Mouse (Mus musculus) intestine, embryonic 15.5 days (tissue): Measurements from ENCODE around the gene Mapk3. TPM values are rescaled to one million over a fixed set of nuclear protein-coding genes. Genes with fewer than 3 reads are reported as not detected.

Experiments
- ATAC-seq: fragments of 200-750 bp; cut with Nextera tagmentation; 2 replicates; pipeline ENCODE4 v1.8.0; 2017; ENCODE audit warnings: moderate TSS enrichment, moderate library complexity
- H3K27ac ChIP-seq: fragments of 300-500 bp; sonication (generic); 2 replicates; pipeline ENCODE4 v1.5.1; 2015; ENCODE audit warnings: mild to moderate bottlenecking, inconsistent platforms
- H3K27me3 ChIP-seq: fragments of 300-500 bp; sonication (generic); replicated peaks from 2 replicates; pipeline ENCODE4 v1.6.1; 2015; ENCODE audit warnings: inconsistent platforms
- H3K36me3 ChIP-seq: fragments of 300-500 bp; sonication (generic); 2 replicates; pipeline ENCODE4 v1.6.1; 2015; ENCODE audit warnings: inconsistent platforms
- H3K4me1 ChIP-seq: fragments of 300-500 bp; sonication (generic); replicated peaks from 2 replicates; pipeline ENCODE4 v1.6.1; 2015; ENCODE audit warnings: inconsistent platforms
- H3K4me2 ChIP-seq: fragments of 300-500 bp; sonication (generic); replicated peaks from 2 replicates; pipeline ENCODE4 v1.6.1; 2015; ENCODE audit warnings: mild to moderate bottlenecking, inconsistent platforms
- H3K4me3 ChIP-seq: fragments of 300-500 bp; sonication (generic); replicated peaks from 2 replicates; pipeline ENCODE4 v1.5.1; 2015; ENCODE audit warnings: inconsistent platforms
- H3K9ac ChIP-seq: fragments of 300-500 bp; sonication (generic); 2 replicates; pipeline ENCODE4 v1.6.1; 2015; ENCODE audit warnings: inconsistent platforms
- H3K9me3 ChIP-seq: fragments of 300-500 bp; sonication (generic); 2 replicates; pipeline ENCODE4 v1.6.1; 2016; ENCODE audit warnings: inconsistent platforms
- WGBS: fragments of 180-500 bp; shearing (Covaris S2); methylation state at CpG from one replicate; pipeline ENCODE4 v1.1.7; 2015; 5-methylcytosine and 5-hydroxymethylcytosine counted together
- polyA plus RNA-seq: library from polyadenylated mRNA; unstranded; fragments of >200 nt; fragmentation: Nextera tagmentation; extraction: Ambion mirVana; gene quantifications from 2 replicates; pipeline ENCODE4 v1.2.1, GENCODE M21; 2015

Gene Mapk3
- polyA plus RNA-seq, 1 experiment from 2014 or later, result 109 TPM

GRCm38 (mm10) chr7:126800269-126801056, 41.1 kb downstream of the Mapk3 start:
- H3K4me3 ChIP-seq, result peak overlapping the region; percentile 83
- H3K9me3 ChIP-seq, result no peaks in the 10 kb centered on the region
- H3K9ac ChIP-seq, result peak overlapping the region; percentile 68
- peak overlapping the region; percentile 99 for H3K27ac ChIP-seq
- ATAC-seq, result no peak
- H3K4me1 ChIP-seq, result peaks cover 31% of the 10 kb centered on the region
- peaks cover 19% of the 10 kb centered on the region for H3K36me3 ChIP-seq
- H3K4me2 ChIP-seq, result peak overlapping the region; percentile 80
- H3K27me3 ChIP-seq, result no peaks in the 10 kb centered on the region
- WGBS, result 51% methylated on average over 5 of the region's 5 CpGs

- H3K27me3 ChIP-seq, result no peaks in the 10 kb centered on the region
- H3K4me1 ChIP-seq, result peaks cover 31% of the 10 kb centered on the region
- H3K36me3 ChIP-seq, result peaks cover 14% of the 10 kb centered on the region
- H3K9me3 ChIP-seq, result no peaks in the 10 kb centered on the region
- ATAC-seq, result no peak
- no peak overlapping the region for H3K4me2 ChIP-seq
- H3K4me3 ChIP-seq, result no peak overlapping the region
- H3K27ac ChIP-seq, result no peak overlapping the region
- no peak overlapping the region for H3K9ac ChIP-seq
- 93% methylated on average over 16 of the region's 16 CpGs for WGBS
These were observed 41.6 kb downstream of the Mapk3 start for GRCm38 (mm10) chr7:126801057-126801422.

GRCm38 (mm10) chr7:126802134-126802889, 42.9 kb downstream of the Mapk3 start:
- ATAC-seq, result no peak

GRCm38 (mm10) chr7:126803181-126803580, 43.8 kb downstream of the Mapk3 start:
- no peak overlapping the region for H3K4me3 ChIP-seq
- H3K4me1 ChIP-seq, result peaks cover 22% of the 10 kb centered on the region
- H3K27me3 ChIP-seq, result no peaks in the 10 kb centered on the region
- H3K27ac ChIP-seq, result 0 out of 2 replicates have a peak overlapping the region, but pooled peaks have one; percentile 13
- no peaks in the 10 kb centered on the region for H3K9me3 ChIP-seq
- WGBS, result 67% methylated on average over 6 of the region's 6 CpGs
- H3K36me3 ChIP-seq, result 0 out of 2 replicates have a peak, but pooled peaks cover 2% of the 10 kb centered on the region
- H3K9ac ChIP-seq, result no peak overlapping the region
- no peak overlapping the region for H3K4me2 ChIP-seq
- ATAC-seq, result no peak

More at GRCm38 (mm10) chr7:126802134-126802889, 42.9 kb downstream of the Mapk3 start:
- Histone ChIP-seq H3K9ac (no peak overlapping the region), H3K4me3 (no peak overlapping the region), H3K9me3 (no peaks in the 10 kb centered on the region), H3K27ac (no peak overlapping the region), H3K4me2 (no peak overlapping the region), H3K36me3 (0 out of 2 replicates have a peak, but pooled peaks cover 2% of the 10 kb centered on the region), H3K4me1 (peaks cover 19% of the 10 kb centered on the region), H3K27me3 (no peaks in the 10 kb centered on the region)
- WGBS, result 85% methylated on average over 11 of the region's 11 CpGs

- peaks cover 28% of the 10 kb centered on the region for H3K4me1 ChIP-seq
- no peak for ATAC-seq
- H3K27me3 ChIP-seq, result no peaks in the 10 kb centered on the region
- H3K9ac ChIP-seq, result no peak overlapping the region
- 0 out of 2 replicates have a peak overlapping the region, but pooled peaks have one; percentile 13 for H3K27ac ChIP-seq
- no peak overlapping the region for H3K4me3 ChIP-seq
- 0 out of 2 replicates have a peak, but pooled peaks cover 2% of the 10 kb centered on the region for H3K36me3 ChIP-seq
- H3K4me2 ChIP-seq, result no peak overlapping the region
- no peaks in the 10 kb centered on the region for H3K9me3 ChIP-seq
These were observed 44.4 kb downstream of the Mapk3 start for GRCm38 (mm10) chr7:126803751-126804150.

- H3K4me3 ChIP-seq, result no peak overlapping the region
- WGBS, result 66% methylated on average over 6 of the region's 6 CpGs
- no peak overlapping the region for H3K4me2 ChIP-seq
- no peaks in the 10 kb centered on the region for H3K27me3 ChIP-seq
- H3K36me3 ChIP-seq, result 0 out of 2 replicates have a peak, but pooled peaks cover 2% of the 10 kb centered on the region
- no peaks in the 10 kb centered on the region for H3K9me3 ChIP-seq
- peaks cover 15% of the 10 kb centered on the region for H3K4me1 ChIP-seq
- H3K9ac ChIP-seq, result no peak overlapping the region
- no peak overlapping the region for H3K27ac ChIP-seq
- ATAC-seq, result no peak
These were observed 47.6 kb downstream of the Mapk3 start for GRCm38 (mm10) chr7:126806956-126807355.

GRCm38 (mm10) chr7:126807405-126807804, 48.0 kb downstream of the Mapk3 start:
- Histone ChIP-seq H3K9me3 (no peaks in the 10 kb centered on the region), H3K27me3 (no peaks in the 10 kb centered on the region), H3K4me1 (peaks cover 15% of the 10 kb centered on the region), H3K4me3 (no peak overlapping the region), H3K27ac (no peak overlapping the region), H3K9ac (no peak overlapping the region), H3K36me3 (0 out of 2 replicates have a peak, but pooled peaks cover 2% of the 10 kb centered on the region), H3K4me2 (peak overlapping the region; percentile 85)
- no peak for ATAC-seq
- 65% methylated on average over 4 of the region's 4 CpGs for WGBS

GRCm38 (mm10) chr7:126808703-126809455, 49.5 kb downstream of the Mapk3 start:
- Histone ChIP-seq H3K4me2 (peak overlapping the region; percentile 85), H3K27ac (peak overlapping the region; percentile 74), H3K27me3 (no peaks in the 10 kb centered on the region), H3K9ac (peak overlapping the region; percentile 76), H3K4me1 (peaks cover 15% of the 10 kb centered on the region), H3K36me3 (0 out of 2 replicates have a peak, but pooled peaks cover 2% of the 10 kb centered on the region), H3K4me3 (peak overlapping the region; percentile 63), H3K9me3 (no peaks in the 10 kb centered on the region)
- under 1% methylated on average over 43 of the region's 43 CpGs for WGBS
- peak; percentile 95 for ATAC-seq

- Histone ChIP-seq H3K4me3 (no peak overlapping the region), H3K9me3 (no peaks in the 10 kb centered on the region), H3K36me3 (no peaks in the 10 kb centered on the region), H3K4me1 (peaks cover 15% of the 10 kb centered on the region), H3K9ac (no peak overlapping the region), H3K27me3 (no peaks in the 10 kb centered on the region), H3K27ac (no peak overlapping the region), H3K4me2 (peak overlapping the region; percentile 85)
- WGBS, result 52% methylated on average over 5 of the region's 5 CpGs
- no peak for ATAC-seq
These were observed 50.4 kb downstream of the Mapk3 start for GRCm38 (mm10) chr7:126809723-126810369.
